Mouse (Mus musculus): ENCODE results near the gene Trub1. TPM values are rescaled to one million over a fixed set of nuclear protein-coding genes. Genes with fewer than 3 reads are reported as not detected.

The Trub1 gene
- polyA plus RNA-seq, 1 experiment from 2014 or later, result 25.2 TPM

Other genes with a start within 250 kb of the Trub1 start
- 13.3 and 16.4 TPM in 2 replicates for gene Ablim1, start 138.0 kb upstream of the Trub1 start, polyA plus RNA-seq (2016; fragmentation: Nextera tagmentation; extraction: Ambion mirVana)
- 12.2 and 13.2 TPM in 2 replicates for gene Fam160b1, start 92.2 kb upstream of the Trub1 start, polyA plus RNA-seq (2016; fragmentation: Nextera tagmentation; extraction: Ambion mirVana)
- gene Atrnl1, start 158.1 kb downstream of the Trub1 start, polyA plus RNA-seq (2016; fragmentation: Nextera tagmentation; extraction: Ambion mirVana), result 3.2 and 5.1 TPM in 2 replicates

Data from limb, embryonic 10.5 days (tissue).